Mouse (Mus musculus) bone marrow, adult 2 months (tissue): ENCODE measurements around the gene Btn1a1. TPM values are rescaled to one million over a fixed set of nuclear protein-coding genes. Genes with fewer than 3 reads are reported as not detected.

Experiments used
- H3K27ac ChIP-seq: fragments of 200-500 bp; 2 replicates; pipeline ENCODE4 v1.5.1; 2012; ENCODE audit warnings: low read depth, mild to moderate bottlenecking, control low read depth, inconsistent platforms, low read length; ENCODE audit not compliant: control insufficient read depth, poor library complexity, insufficient read depth
- H3K4me1 ChIP-seq: fragments of 200-500 bp; 2 replicates; pipeline ENCODE4 v1.6.1; 2011; ENCODE audit warnings: low read length; ENCODE audit not compliant: control insufficient read depth, insufficient read depth
- H3K4me3 ChIP-seq: fragments of 200-500 bp; replicated peaks from 2 replicates; pipeline ENCODE3; 2011; ENCODE audit warnings: mild to moderate bottlenecking, low read depth, low read length, control low read depth; ENCODE audit not compliant: control insufficient read depth
- CTCF ChIP-seq: fragments of 200-500 bp; IDR thresholded peaks from 2 replicates; pipeline ENCODE4 v1.5.1; 2011; ENCODE audit warnings: low read length, control low read depth; ENCODE audit not compliant: control insufficient read depth, insufficient read depth
- POLR2A ChIP-seq: fragments of 200-500 bp; IDR thresholded peaks from 2 replicates; pipeline ENCODE4 v1.6.1; 2011; ENCODE audit warnings: low read depth, mild to moderate bottlenecking, control low read depth, low read length, borderline replicate concordance; ENCODE audit not compliant: control insufficient read depth
- WGBS: fragments of 180-500 bp; shearing (Covaris S2); methylation state at CpG from one replicate; pipeline ENCODE4 v1.1.7; 2018; 5-methylcytosine and 5-hydroxymethylcytosine counted together
- polyA plus RNA-seq: library from polyadenylated mRNA; stranded (reverse); fragments of >200 nt; gene quantifications from 2 replicates; pipeline ENCODE4 v1.2.4, GENCODE M21; 2011; ENCODE audit warnings: low replicate concordance; ENCODE audit not compliant: missing spikeins, insufficient read depth, insufficient read length

The Btn1a1 gene
- polyA plus RNA-seq, 1 experiment = 0.87 TPM

GRCm38 (mm10) chr13:23502916-23503315, 37.2 kb upstream of the Btn1a1 start:
- no peak for TF ChIP-seq POLR2A
- no peak for TF ChIP-seq CTCF
- WGBS = 86% methylated on average over 4 of the region's 4 CpGs
- H3K4me1 ChIP-seq = no peaks in the 10 kb centered on the region; the same call in 1 of the 2 replicates

DNA sequence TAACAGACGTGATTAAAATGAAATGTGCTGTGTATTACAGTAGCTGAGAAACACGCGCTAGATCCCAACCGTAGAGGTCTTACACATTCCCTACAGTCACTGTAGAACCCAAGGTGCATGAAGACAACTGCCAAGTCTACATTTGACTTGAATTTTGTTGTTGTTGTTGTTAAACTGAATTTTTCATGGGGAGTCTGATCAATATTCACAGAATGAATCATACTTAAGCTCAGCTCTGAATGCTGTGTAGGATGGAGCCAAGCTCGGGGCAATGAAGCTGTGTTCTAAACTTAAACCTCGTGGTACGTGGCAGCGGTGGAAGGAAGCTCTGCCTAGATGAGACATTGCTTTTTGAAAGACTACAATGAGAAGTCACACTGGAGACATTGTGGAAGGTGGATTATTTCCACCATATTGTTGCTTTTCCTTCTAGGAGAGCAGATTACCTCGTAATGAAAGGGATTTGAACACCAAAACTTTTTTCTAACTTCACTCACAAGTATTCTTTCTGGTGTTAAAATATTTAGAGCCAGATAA, 36.4 kb upstream of the Btn1a1 start:
- Histone ChIP-seq H3K4me3 (no peak overlapping the region), H3K4me1 (no peaks in the 10 kb centered on the region; the same call in 1 of the 2 replicates), H3K27ac (no peak overlapping the region)
- WGBS = 76% methylated on average over 9 of the region's 9 CpGs
- TF ChIP-seq CTCF (no peak), POLR2A (no peak)

More at GRCm38 (mm10) chr13:23502916-23503315, 37.2 kb upstream of the Btn1a1 start:
- Histone ChIP-seq H3K4me3 (no peak overlapping the region), H3K27ac (no peak overlapping the region)

DNA sequence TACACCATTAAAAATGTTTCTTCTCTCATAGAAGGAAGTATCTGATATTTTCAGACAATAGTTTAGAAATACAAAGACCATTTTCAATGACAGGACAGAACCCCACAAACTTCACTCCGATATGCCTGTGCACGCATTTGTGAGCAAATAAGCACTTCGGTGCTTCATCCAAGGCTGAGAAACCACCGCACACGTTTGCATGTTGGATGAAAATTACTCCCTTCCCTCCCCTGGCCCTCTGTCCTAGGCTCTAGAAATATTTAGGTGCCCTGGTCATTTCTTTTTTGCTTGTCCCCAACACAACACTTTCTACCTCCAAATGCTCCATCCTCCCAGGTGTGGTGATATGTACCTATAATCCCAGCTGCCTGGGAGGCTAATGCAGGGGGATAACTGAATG, 35.8 kb upstream of the Btn1a1 start:
- Histone ChIP-seq H3K27ac (no peak overlapping the region), H3K4me1 (no peaks in the 10 kb centered on the region; the same call in 1 of the 2 replicates), H3K4me3 (no peak overlapping the region)
- no peak for TF ChIP-seq POLR2A
- no peak for TF ChIP-seq CTCF
- WGBS = 64% methylated on average over 5 of the region's 5 CpGs

- Histone ChIP-seq H3K4me3 (no peak overlapping the region), H3K27ac (no peak overlapping the region), H3K4me1 (no peaks in the 10 kb centered on the region; the same call in 1 of the 2 replicates)
- TF ChIP-seq POLR2A (no peak), CTCF (no peak)
- 12% methylated on average over 17 of the region's 17 CpGs for WGBS
Measured at GRCm38 (mm10) chr13:23500424-23501200, 34.9 kb upstream of the Btn1a1 start.

- Histone ChIP-seq H3K4me1 (no peaks in the 10 kb centered on the region; the same call in 1 of the 2 replicates), H3K27ac (no peak overlapping the region), H3K4me3 (no peak overlapping the region)
- 69% methylated on average over 7 of the region's 7 CpGs for WGBS
- no peak for TF ChIP-seq POLR2A
- no peak for TF ChIP-seq CTCF
Measured at GRCm38 (mm10) chr13:23499943-23500342, 34.2 kb upstream of the Btn1a1 start.

DNA sequence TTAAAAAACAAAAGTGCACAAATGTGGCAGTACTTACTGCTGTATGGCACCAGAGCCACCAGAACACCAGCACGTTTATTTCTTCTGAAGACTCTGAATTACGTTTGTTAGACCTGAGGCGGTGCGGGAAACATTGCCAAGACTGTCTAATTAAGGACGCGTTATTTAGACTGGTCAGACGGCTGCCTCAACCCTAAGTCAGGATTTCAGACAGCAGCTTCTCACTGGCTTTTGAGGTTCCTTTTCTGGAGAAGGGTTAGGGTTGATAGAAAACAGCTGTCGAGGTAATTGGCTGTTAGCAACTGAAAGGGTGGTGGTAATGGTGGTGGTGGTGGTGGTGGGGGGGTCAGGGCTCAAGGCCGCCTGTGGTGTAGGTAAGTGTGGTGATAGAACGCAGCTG, 33.0 kb upstream of the Btn1a1 start:
- TF ChIP-seq POLR2A (no peak), CTCF (no peak)
- 45% methylated on average over 10 of the region's 10 CpGs for WGBS
- H3K4me3 ChIP-seq = no peak overlapping the region
- H3K4me1 ChIP-seq = no peaks in the 10 kb centered on the region
- H3K27ac ChIP-seq = no peak overlapping the region

GRCm38 (mm10) chr13:23497656-23498321, 32.1 kb upstream of the Btn1a1 start:
- Histone ChIP-seq H3K4me3 (no peak overlapping the region), H3K4me1 (no peaks in the 10 kb centered on the region), H3K27ac (no peak overlapping the region)
- TF ChIP-seq POLR2A (no peak), CTCF (no peak)
- WGBS = 67% methylated on average over 19 of the region's 19 CpGs

- H3K4me3 ChIP-seq = no peak overlapping the region
- no peak for TF ChIP-seq POLR2A
- TF ChIP-seq CTCF = no peak
- H3K27ac ChIP-seq = no peak overlapping the region
- H3K4me1 ChIP-seq = no peaks in the 10 kb centered on the region
- WGBS = 83% methylated on average over 6 of the region's 6 CpGs
Measured at GRCm38 (mm10) chr13:23495526-23495925, 29.8 kb upstream of the Btn1a1 start.

GRCm38 (mm10) chr13:23491990-23492389, 26.3 kb upstream of the Btn1a1 start:
- Histone ChIP-seq H3K27ac (no peak overlapping the region), H3K4me1 (no peaks in the 10 kb centered on the region), H3K4me3 (no peak overlapping the region)
- no peak for TF ChIP-seq CTCF
- no peak for TF ChIP-seq POLR2A
- 32% methylated on average over 14 of the region's 14 CpGs for WGBS
